Mouse (Mus musculus): ENCODE results near the gene Ctf2. TPM values are rescaled to one million over a fixed set of nuclear protein-coding genes. Genes with fewer than 3 reads are reported as not detected.
A peak's percentile ranks its signal among the peaks of the same experiment; 100 is the strongest.

The Ctf2 gene
- polyA plus RNA-seq, 1 experiment from 2014 or later: not detected

DNA sequence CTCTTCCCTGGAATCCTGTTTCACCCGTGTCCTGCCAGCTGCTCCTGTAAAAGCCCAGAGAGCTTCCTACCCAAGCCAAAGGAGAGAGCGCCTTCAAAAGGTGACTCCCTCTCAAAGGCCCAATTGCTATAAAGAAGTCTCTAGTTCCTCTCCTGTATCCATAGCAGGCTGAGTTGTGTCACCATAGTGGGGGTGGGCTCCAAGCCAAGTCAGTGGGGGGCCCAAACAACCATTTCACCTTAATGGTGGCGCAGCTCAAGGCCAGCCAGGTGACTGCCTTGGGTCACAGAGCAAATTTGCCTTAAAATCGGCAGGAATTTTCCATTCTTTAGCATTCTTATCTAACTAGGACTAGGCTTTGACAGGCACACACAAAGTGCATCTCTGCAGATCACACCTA lies 17.1 kb downstream of the Ctf2 start:
- no peaks in the 10 kb centered on the region for H3K9me3 ChIP-seq (replicated peaks; ENCODE audit: control insufficient read depth, low read length)
- no peak for ATAC-seq (replicated peaks; ENCODE audit: insufficient number of reproducible peaks, low FRiP score, low TSS enrichment)
- H3K9ac ChIP-seq (ENCODE audit: low read depth, low read length): no peak overlapping the region
- no peak overlapping the region for H3K4me2 ChIP-seq
- H3K27ac ChIP-seq (ENCODE audit: low read depth, low read length): no peak overlapping the region
- no peaks in the 10 kb centered on the region; the same call in 1 of the 2 replicates for H3K27me3 ChIP-seq (ENCODE audit: control insufficient read depth, insufficient read depth, low read length)
- H3K4me1 ChIP-seq (ENCODE audit: control insufficient read depth, insufficient read depth, low read length): peaks cover 14% of the 10 kb centered on the region
- 72% methylated on average over 4 of the region's 4 CpGs for WGBS (ENCODE audit: insufficient replicate concordance)
- H3K36me3 ChIP-seq (ENCODE audit: control insufficient read depth, insufficient read depth, low read length): no peaks in the 10 kb centered on the region
- no peak overlapping the region for H3K4me3 ChIP-seq (ENCODE audit: low read depth, low read length)

GRCm38 (mm10) chr7:127712461-127713385 lies 19.2 kb downstream of the Ctf2 start, which contains the start of gene Ctf1:
Gene Ctf1 (plus strand): TSS chr7:127712736.
- peak within 1 kb of the TSS; percentile 38 for H3K4me3 ChIP-seq (ENCODE audit: low read depth, low read length)
- H3K27me3 ChIP-seq (ENCODE audit: control insufficient read depth, insufficient read depth, low read length): no peaks in the 10 kb centered on the region; the same call in 1 of the 2 replicates
- H3K36me3 ChIP-seq (ENCODE audit: control insufficient read depth, insufficient read depth, low read length): no peaks in the 10 kb centered on the region
- H3K27ac ChIP-seq (ENCODE audit: low read depth, low read length): peak within 1 kb of the TSS; percentile 79
- H3K4me2 ChIP-seq: peak within 1 kb of the TSS; percentile 82
- no peaks in the 10 kb centered on the region for H3K9me3 ChIP-seq (replicated peaks; ENCODE audit: control insufficient read depth, low read length)
- 2% methylated on average over 28 of the region's 28 CpGs for WGBS (ENCODE audit: insufficient replicate concordance)
- peak within 1 kb of the TSS; percentile 71 for H3K9ac ChIP-seq (ENCODE audit: low read depth, low read length)
- peaks cover 17% of the 10 kb centered on the region for H3K4me1 ChIP-seq (ENCODE audit: control insufficient read depth, insufficient read depth, low read length)
- peak; percentile 35; the same call in 1 of the 2 replicates for ATAC-seq (replicated peaks; ENCODE audit: insufficient number of reproducible peaks, low FRiP score, low TSS enrichment)

GRCm38 (mm10) chr7:127711456-127711855 lies 20.5 kb downstream of the Ctf2 start:
- Histone ChIP-seq H3K4me3 (ENCODE audit: low read depth, low read length) (no peak overlapping the region), H3K4me1 (ENCODE audit: control insufficient read depth, insufficient read depth, low read length) (peaks cover 22% of the 10 kb centered on the region), H3K27me3 (ENCODE audit: control insufficient read depth, insufficient read depth, low read length) (no peaks in the 10 kb centered on the region; the same call in 1 of the 2 replicates), H3K27ac (ENCODE audit: low read depth, low read length) (no peak overlapping the region), H3K9me3 (replicated peaks; ENCODE audit: control insufficient read depth, low read length) (no peaks in the 10 kb centered on the region), H3K36me3 (ENCODE audit: control insufficient read depth, insufficient read depth, low read length) (no peaks in the 10 kb centered on the region), H3K9ac (ENCODE audit: low read depth, low read length) (no peak overlapping the region), H3K4me2 (no peak overlapping the region)
- ATAC-seq (replicated peaks; ENCODE audit: insufficient number of reproducible peaks, low FRiP score, low TSS enrichment): no peak
- WGBS (ENCODE audit: insufficient replicate concordance): 80% methylated on average over 3 of the region's 3 CpGs

DNA sequence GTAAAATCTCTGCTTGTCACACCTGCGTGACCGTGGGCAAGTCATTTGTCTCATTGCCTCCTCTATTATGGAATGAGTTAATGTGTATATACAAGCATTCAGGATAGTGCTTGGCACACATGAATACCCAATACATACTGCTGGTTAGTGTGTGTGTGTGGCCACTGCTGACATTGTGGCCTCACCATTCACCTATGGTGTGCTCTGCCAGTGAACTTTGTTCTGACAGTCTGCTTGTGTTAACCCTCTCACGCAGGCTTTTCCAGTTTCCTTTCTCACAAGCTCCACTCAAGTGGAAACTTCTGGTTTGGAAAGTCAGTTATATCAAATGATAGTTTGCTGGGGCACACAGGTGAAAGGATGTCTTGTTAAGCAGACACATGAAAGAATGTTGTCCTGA lies 20.9 kb downstream of the Ctf2 start:
- no peaks in the 10 kb centered on the region for H3K36me3 ChIP-seq (ENCODE audit: control insufficient read depth, insufficient read depth, low read length)
- no peak overlapping the region for H3K9ac ChIP-seq (ENCODE audit: low read depth, low read length)
- H3K4me3 ChIP-seq (ENCODE audit: low read depth, low read length): no peak overlapping the region
- no peaks in the 10 kb centered on the region; the same call in 1 of the 2 replicates for H3K27me3 ChIP-seq (ENCODE audit: control insufficient read depth, insufficient read depth, low read length)
- peaks cover 22% of the 10 kb centered on the region for H3K4me1 ChIP-seq (ENCODE audit: control insufficient read depth, insufficient read depth, low read length)
- H3K4me2 ChIP-seq: no peak overlapping the region
- H3K27ac ChIP-seq (ENCODE audit: low read depth, low read length): no peak overlapping the region
- no peaks in the 10 kb centered on the region for H3K9me3 ChIP-seq (replicated peaks; ENCODE audit: control insufficient read depth, low read length)
- WGBS (ENCODE audit: insufficient replicate concordance): 92% methylated on average over 3 of the region's 3 CpGs
- no peak for ATAC-seq (replicated peaks; ENCODE audit: insufficient number of reproducible peaks, low FRiP score, low TSS enrichment)

GRCm38 (mm10) chr7:127709261-127709979 lies 22.5 kb downstream of the Ctf2 start:
- Histone ChIP-seq H3K9me3 (replicated peaks; ENCODE audit: control insufficient read depth, low read length) (no peaks in the 10 kb centered on the region), H3K27ac (ENCODE audit: low read depth, low read length) (no peak overlapping the region), H3K9ac (ENCODE audit: low read depth, low read length) (peak overlapping the region; percentile 87; the same call in 1 of the 2 replicates), H3K36me3 (ENCODE audit: control insufficient read depth, insufficient read depth, low read length) (0 out of 2 replicates have a peak, but pooled peaks cover 2% of the 10 kb centered on the region), H3K4me3 (ENCODE audit: low read depth, low read length) (peak overlapping the region; percentile 71), H3K27me3 (ENCODE audit: control insufficient read depth, insufficient read depth, low read length) (no peaks in the 10 kb centered on the region), H3K4me2 (peak overlapping the region; percentile 75), H3K4me1 (ENCODE audit: control insufficient read depth, insufficient read depth, low read length) (peaks cover 22% of the 10 kb centered on the region)
- WGBS (ENCODE audit: insufficient replicate concordance): 70% methylated on average over 5 of the region's 5 CpGs
- ATAC-seq (replicated peaks; ENCODE audit: insufficient number of reproducible peaks, low FRiP score, low TSS enrichment): no peak

DNA sequence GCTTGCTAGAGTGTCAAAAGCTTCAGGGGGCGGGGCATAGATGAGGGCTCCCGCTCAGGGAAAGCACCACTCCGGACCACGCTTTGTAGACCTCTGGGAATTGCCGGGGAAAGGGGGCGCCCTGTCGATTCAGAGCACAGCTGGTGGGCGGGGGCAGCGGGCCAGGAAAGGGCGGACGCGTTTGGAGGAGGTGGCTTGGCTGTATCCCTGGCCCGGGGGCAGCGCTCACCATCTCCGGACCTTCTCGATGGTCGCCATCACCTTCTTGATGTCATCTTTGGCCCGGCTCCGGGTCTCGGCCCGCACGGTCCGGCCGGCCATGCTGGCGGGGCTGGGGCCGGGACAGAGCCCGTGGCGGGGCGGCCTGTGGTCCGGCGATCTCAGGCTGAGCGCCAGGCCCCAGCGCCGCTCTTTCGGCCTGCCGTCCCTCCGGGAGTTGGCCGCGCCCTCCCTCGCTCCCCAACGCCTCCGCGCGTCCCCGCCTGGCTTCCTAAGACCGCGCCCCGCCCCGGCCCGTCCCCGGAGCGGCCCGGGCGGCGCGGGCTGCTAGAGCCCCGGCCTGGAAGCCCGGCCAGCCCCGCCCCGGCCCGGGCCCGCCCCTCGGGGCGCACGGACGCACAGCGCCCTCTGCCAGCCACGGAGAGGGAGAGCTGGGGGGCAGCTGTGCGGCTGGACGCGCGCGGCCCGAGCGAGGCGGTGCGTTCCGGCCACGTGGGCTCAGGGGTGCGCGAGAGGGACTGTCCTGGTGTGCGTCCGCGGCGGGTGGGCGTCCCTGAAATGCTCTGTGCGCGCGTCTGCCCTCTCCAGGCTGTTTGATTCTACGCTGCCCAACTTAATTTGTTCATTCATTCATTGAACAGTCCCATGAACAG lies 23.5 kb downstream of the Ctf2 start, which contains the start of gene Bcl7c:
Gene Bcl7c (minus strand): TSS at position 727 of the 872 bp plus-strand sequence.
- Histone ChIP-seq H3K36me3 (ENCODE audit: control insufficient read depth, insufficient read depth, low read length) (0 out of 2 replicates have a peak, but pooled peaks cover 4% of the 10 kb centered on the region), H3K4me1 (ENCODE audit: control insufficient read depth, insufficient read depth, low read length) (peaks cover 22% of the 10 kb centered on the region), H3K27ac (ENCODE audit: low read depth, low read length) (peak within 1 kb of the TSS; percentile 93), H3K27me3 (ENCODE audit: control insufficient read depth, insufficient read depth, low read length) (no peaks in the 10 kb centered on the region), H3K4me2 (peak within 1 kb of the TSS; percentile 75), H3K4me3 (ENCODE audit: low read depth, low read length) (peak within 1 kb of the TSS; percentile 71), H3K9ac (ENCODE audit: low read depth, low read length) (peak within 1 kb of the TSS; percentile 87), H3K9me3 (replicated peaks; ENCODE audit: control insufficient read depth, low read length) (no peaks in the 10 kb centered on the region)
- peak; percentile 87 for ATAC-seq (replicated peaks; ENCODE audit: insufficient number of reproducible peaks, low FRiP score, low TSS enrichment)
- WGBS (ENCODE audit: insufficient replicate concordance): under 1% methylated on average over 71 of the region's 90 CpGs

DNA sequence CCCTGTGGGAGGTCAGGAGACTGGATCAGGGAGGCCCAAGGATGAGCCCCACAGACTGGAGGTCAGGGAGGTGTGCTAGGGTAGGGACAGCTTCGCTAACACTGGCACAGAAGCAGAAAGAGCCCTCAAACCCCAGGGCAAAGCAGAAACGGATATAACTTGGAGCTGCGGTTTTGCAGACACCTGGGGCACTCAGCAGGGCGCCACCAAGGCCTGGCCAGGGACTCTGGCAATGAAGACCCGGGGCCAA lies 24.1 kb downstream of the Ctf2 start:
- Histone ChIP-seq H3K9ac (ENCODE audit: low read depth, low read length) (peak overlapping the region; percentile 87), H3K27me3 (ENCODE audit: control insufficient read depth, insufficient read depth, low read length) (no peaks in the 10 kb centered on the region), H3K4me2 (peak overlapping the region; percentile 75), H3K9me3 (replicated peaks; ENCODE audit: control insufficient read depth, low read length) (no peaks in the 10 kb centered on the region), H3K36me3 (ENCODE audit: control insufficient read depth, insufficient read depth, low read length) (peaks cover 4% of the 10 kb centered on the region; the same call in 1 of the 2 replicates), H3K27ac (ENCODE audit: low read depth, low read length) (peak overlapping the region; percentile 93), H3K4me3 (ENCODE audit: low read depth, low read length) (peak overlapping the region; percentile 71), H3K4me1 (ENCODE audit: control insufficient read depth, insufficient read depth, low read length) (peaks cover 22% of the 10 kb centered on the region)
- WGBS (ENCODE audit: insufficient replicate concordance): 0% methylated on average over 5 of the region's 5 CpGs
- ATAC-seq (replicated peaks; ENCODE audit: insufficient number of reproducible peaks, low FRiP score, low TSS enrichment): 0 out of 2 replicates have a peak, but pooled peaks have one; percentile 1
